Mouse (Mus musculus) c-Kit-positive CD71-positive TER-119-negative erythroid progenitor cells, embryonic 14.5 days (primary cell): ENCODE results near the gene Efl1.
"Not testable (repeated sequence)": the region's sequence is repeated elsewhere in the genome, so short reads cannot be mapped to it uniquely, and the experiment has no call there.

Source experiments
- DNase-seq: peaks from one replicate; pipeline ENCODE4 v3.0.0-alpha.2; 2013; ENCODE audit warnings: low read depth

Efl1 gene

DNA sequence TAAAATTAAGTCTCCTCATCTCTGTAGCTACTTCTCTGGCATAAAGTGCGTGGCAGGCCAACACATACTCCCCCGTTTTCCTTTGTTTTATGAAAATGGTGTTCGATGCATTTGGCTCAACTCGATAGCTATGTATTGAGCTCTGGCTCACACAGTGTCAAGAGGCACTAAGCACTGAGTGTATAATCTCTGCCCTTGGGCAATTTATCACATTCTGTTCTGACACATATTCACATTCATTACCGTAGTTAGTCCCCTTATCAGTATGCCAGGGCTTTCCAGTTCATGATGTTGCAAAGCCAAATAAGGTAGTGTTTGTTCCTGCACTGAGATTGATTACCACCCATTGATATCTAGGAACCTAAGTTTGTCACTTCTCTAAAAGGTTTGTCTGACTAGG, 71.3 kb downstream of the Efl1 start:
- DNase-seq, result no peak

DNA sequence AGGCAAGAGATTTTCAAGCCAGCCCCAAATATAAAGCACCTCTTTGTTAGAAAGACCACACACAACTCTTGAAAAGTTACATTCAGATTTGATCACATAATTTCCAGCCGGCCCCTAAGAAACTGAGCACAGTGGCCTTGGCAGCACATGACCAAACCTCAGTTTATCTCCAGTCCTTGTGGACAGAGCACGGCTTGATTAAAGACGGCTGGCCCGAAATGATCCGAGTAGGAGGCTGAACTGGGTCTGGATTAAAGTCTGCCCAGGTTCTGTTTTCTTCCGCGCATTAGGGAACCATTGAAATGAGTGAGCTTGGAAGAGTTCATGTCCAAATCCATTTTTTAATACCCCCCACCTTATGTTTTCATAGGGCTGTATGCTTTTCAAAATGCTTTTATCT, 72.1 kb downstream of the Efl1 start:
- DNase-seq, result no peak

GRCm38 (mm10) chr7:82720906-82721305, 72.5 kb downstream of the Efl1 start:
- DNase-seq, result no peak

GRCm38 (mm10) chr7:82722486-82723123, 74.2 kb downstream of the Efl1 start:
- no peak for DNase-seq

DNA sequence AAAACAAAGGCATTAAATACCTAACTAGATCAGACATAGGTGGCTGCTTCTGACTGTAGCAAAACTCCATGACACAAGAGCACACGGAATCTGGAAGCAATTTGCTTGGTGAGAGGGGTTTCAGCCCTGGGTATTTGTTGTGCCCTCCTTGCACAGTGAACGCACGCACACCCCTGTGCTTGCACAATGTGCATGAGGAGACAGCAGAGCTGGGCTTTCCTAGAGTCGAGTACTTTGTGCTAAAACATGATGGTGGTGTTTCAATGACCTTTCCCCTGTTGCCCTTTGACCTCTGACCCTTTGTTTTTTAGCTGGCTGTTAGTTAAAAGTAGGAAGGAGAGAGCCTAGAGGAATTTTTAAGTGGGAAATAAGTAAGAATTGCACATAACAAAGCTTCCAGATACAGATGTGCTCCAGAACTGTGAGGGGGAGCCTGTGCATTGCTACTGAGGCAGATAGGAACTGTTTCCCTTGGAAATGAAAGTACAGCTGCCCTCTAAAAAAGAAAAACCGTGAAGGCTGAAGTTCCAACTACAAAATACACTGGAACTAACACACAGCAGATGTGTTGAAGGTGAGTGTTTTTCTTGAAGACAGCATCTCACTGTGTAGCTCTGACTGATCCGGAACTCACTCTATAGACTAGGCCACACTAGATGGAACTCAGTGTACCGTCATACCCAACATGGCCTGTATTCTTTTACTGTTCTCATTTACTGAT, 74.9 kb downstream of the Efl1 start:
- DNase-seq, result no peak

DNA sequence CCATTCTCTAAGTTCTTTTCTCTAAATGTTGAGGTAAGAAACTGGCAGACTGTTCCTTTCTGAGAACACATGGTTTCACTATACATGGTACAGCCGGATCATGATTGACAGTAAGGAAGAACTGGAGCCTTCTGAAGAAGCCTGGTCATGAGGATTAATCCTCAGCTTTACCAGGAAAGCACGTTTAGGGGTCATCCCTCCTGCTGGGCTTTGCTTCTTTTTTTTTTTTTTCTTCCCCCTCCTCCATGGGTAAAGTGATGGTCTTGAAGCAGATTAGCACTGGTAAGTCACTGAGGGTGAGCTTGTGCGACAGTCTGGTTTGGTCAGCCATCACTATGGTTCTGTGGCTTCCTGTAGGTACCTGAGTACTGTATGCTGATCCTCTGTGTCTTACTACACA, 76.1 kb downstream of the Efl1 start:
- no peak for DNase-seq

DNA sequence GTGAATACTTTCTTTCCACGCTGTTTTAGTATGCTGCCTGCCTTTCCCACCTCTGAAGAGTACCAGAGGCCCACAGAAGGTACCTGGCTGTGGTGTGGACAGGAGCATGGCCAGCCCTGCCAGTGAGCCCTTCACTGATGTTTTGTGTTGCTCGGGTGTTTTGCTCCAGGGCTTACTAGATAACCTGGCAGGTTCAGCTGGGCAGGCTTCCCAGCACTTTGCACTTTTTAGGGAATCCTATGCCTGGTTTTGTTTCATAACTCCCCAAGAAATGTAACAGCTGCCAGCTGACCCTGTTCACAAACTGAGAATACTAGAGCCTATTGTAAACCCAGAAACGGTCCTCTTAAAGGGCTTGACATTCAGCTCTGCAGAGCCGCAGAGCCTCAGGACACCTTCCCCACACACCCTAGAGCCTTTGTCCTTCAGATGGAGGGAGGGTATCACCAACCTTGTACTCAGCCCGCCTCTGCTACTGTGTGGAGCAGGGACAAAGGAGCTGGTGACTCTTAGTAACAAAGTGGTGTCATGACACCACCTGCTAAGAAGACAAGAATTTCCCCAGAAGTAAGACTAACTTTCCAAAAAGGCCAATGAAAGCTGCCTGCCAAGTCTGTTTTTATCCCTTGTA, 76.7 kb downstream of the Efl1 start:
- DNase-seq, result no peak

- no peak for DNase-seq
Measured at GRCm38 (mm10) chr7:82725741-82726450, 77.5 kb downstream of the Efl1 start.

DNA sequence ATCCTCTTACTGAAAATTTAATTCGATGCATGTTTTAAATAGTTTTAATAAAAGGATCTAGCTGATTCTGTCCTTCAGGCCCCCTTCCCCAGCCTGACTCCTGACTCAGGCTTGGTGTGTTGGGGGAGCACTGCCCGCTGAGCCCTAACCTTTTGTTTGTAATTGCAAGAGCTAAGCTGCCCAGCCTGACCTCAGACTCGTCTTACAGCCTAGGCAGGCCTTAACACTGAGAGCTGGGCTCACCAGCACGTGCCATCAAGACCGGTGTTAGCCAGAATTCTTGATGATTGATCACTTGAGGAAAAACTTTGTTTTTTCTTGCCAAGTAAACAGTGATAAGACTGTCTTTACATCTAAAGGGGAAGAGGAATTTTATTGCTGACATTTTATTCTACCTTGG, 78.7 kb downstream of the Efl1 start:
- DNase-seq, result no peak

- DNase-seq, result not testable (repeated sequence)
Measured at GRCm38 (mm10) chr7:82729009-82729408, 80.6 kb downstream of the Efl1 start.

- no peak for DNase-seq
Measured at GRCm38 (mm10) chr7:82733118-82733517, 84.7 kb downstream of the Efl1 start.

DNA sequence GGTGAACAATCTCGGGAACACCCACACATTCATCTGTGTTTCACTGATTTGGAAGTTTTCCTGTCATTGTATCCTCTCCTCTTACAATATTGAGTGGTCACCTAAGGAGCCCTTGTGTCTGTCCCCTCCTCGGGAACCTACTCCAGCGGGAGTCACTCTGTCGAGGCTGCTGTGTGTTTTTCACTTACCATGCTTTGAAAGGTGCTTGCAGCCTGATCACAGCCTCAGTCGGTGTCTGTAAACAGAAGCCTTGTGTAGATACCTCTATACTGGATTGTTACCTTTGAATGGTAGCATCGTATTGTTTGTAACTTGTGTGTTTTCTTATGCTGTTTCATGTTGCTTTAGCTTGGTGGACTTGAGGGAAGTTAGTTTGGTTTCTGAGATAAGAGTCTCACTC, 85.6 kb downstream of the Efl1 start:
- no peak for DNase-seq

- DNase-seq, result no peak
Measured at GRCm38 (mm10) chr7:82734748-82735600, 86.6 kb downstream of the Efl1 start.

- DNase-seq, result no peak
Measured at GRCm38 (mm10) chr7:82743116-82743765, 94.8 kb downstream of the Efl1 start.

DNA sequence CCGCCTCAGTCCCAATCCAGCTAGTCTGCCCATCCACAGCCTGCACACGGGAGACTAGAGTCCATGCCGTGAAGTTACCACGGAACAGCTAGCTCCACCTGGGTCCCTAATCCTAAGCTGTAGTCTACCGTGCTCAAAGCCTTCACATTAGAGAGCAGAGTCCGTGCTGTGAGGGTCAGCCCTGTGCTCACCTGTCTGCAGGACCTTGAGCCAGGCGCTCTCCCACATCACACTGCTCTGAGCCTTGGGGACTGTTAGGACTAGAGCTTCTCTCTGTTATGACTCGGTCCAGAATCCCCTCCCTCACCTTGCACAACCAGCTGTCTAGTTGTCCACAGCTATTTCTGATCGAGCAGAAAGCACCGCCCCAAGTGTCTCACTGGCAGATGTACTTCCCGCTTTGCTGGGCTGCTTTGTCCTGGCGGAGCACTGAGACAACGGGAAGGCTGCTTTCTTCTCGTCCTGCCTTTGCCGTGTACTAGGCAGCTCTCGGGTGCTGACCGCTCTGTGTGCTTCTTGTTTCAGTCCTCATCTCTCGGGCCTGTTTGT, 95.8 kb downstream of the Efl1 start:
- DNase-seq, result no peak

DNA sequence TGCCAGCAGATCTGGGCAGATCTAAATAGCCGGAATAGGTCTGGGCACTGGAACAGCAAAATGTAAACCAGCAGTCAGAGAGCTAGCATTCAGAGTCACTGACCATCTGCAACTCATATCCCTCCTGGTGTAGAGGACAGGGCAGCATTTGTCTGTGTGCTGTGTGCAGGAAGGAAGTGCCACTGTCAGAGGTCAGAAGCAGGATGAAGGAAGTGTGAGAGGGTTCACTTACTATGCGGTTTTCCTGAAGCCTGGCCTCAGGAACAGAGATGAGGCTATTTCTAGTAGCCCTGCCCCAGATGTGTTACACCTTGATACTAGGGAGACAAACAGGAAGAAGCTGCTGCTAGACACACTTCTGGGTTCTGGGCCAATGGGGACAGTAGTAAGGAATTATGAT, 100.4 kb downstream of the Efl1 start:
- DNase-seq, result no peak

- no peak for DNase-seq
Measured at GRCm38 (mm10) chr7:82749239-82749638, 100.8 kb downstream of the Efl1 start.

- DNase-seq, result no peak
Measured at GRCm38 (mm10) chr7:82752171-82753085, 104.0 kb downstream of the Efl1 start.

- no peak for DNase-seq
Measured at GRCm38 (mm10) chr7:82755602-82756155, 107.3 kb downstream of the Efl1 start.

DNA sequence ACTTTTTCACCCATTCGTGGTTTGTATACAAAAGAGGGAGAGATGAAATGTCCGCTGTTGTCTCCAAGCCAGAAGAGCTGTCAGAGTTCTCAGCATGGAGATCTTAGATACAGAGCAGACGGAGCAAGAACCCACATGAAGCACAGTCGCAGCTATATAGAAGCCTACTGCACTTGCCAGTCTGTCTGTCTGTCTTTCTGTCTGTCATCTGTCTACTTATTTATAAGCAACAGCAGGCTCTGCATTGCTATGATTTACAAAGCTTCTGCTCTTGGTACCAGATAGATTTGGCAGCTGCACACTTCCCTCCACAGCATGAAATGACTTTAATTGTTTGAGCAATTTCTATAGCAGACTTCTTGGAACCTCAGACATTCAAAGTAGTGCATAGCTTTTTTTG, 110.1 kb downstream of the Efl1 start:
- DNase-seq, result no peak
